Mouse (Mus musculus): Measurements from ENCODE around the gene Vmn1r37. TPM values are rescaled to one million over a fixed set of nuclear protein-coding genes. Genes with fewer than 3 reads are reported as not detected.
"Not testable (repeated sequence)": the region's sequence is repeated elsewhere in the genome, so short reads cannot be mapped to it uniquely, and the experiment has no call there.

Vmn1r37 gene
- polyA plus RNA-seq (2015; fragmentation: Nextera tagmentation; extraction: Ambion mirVana) = not detected in 2 replicates

DNA sequence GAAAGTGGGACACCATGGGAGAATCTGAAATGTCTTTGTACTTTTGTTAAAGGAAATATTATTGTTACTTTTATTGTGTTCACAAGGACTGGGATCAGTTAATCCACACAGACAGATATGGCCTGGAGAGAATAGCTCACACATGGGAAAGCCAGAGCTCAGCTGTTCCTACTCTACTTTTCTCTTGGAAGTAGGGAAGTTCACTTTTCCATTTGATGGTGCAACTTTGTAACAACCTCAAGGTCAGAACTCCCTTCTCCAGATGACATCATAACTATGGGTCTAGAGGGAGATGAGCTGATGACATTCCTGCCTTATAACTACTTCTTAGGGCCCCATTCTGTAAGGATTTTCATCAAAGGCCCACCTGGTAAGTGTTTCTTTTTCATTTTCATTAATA lies at the start of gene Vmn1r37:
Vmn1r37 (plus strand) TSS at position 301 of the 400 bp plus-strand sequence.
- not testable (repeated sequence) for H3K9ac ChIP-seq; H3K9me3 ChIP-seq; H3K27ac ChIP-seq; ATAC-seq (replicated peaks); H3K4me1 ChIP-seq; H3K4me2 ChIP-seq; H3K27me3 ChIP-seq (replicated peaks); H3K4me3 ChIP-seq; H3K36me3 ChIP-seq (replicated peaks)

DNA sequence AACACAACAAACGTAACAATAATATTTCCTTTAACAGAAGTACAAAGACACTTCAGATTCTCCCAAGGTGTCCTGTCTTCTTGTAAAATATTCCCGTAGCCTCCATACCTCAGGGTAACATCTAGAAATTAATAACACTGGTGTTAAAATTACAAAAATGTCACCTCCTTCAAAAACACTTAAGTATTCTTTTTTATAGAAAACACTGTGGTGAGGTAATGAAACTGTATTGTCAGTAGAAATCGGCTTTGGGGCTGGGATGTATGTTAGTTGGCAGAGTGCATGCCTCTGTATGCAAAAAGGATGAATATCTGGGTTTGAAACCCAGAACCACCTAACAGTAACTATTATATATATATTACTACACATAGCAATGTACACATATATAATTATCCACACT lies 43.4 kb upstream of the Vmn1r37 start, which contains the start of gene Vmn1r35:
Vmn1r35 (minus strand) TSS at position 101 of the 400 bp plus-strand sequence.
- Histone ChIP-seq H3K4me1 (no peaks in the 10 kb centered on the region), H3K27ac (no peak within 1 kb of the TSS), H3K27me3 (replicated peaks) (no peaks in the 10 kb centered on the region), H3K9ac (no peak within 1 kb of the TSS), H3K36me3 (replicated peaks) (no peaks in the 10 kb centered on the region), H3K4me2 (no peak within 1 kb of the TSS), H3K4me3 (no peak within 1 kb of the TSS), H3K9me3 (no peaks in the 10 kb centered on the region)
- ATAC-seq (replicated peaks) = no peak
- 80% methylated on average over 3 of the region's 3 CpGs for WGBS

- no peak for ATAC-seq (replicated peaks)
- Histone ChIP-seq H3K36me3 (replicated peaks) (no peaks in the 10 kb centered on the region), H3K4me2 (no peak overlapping the region), H3K4me1 (no peaks in the 10 kb centered on the region), H3K27me3 (replicated peaks) (no peaks in the 10 kb centered on the region), H3K4me3 (no peak overlapping the region), H3K9me3 (no peaks in the 10 kb centered on the region), H3K27ac (no peak overlapping the region), H3K9ac (no peak overlapping the region)
Observed at GRCm38 (mm10) chr6:66708901-66709300, 20.3 kb upstream of the Vmn1r37 start.

DNA sequence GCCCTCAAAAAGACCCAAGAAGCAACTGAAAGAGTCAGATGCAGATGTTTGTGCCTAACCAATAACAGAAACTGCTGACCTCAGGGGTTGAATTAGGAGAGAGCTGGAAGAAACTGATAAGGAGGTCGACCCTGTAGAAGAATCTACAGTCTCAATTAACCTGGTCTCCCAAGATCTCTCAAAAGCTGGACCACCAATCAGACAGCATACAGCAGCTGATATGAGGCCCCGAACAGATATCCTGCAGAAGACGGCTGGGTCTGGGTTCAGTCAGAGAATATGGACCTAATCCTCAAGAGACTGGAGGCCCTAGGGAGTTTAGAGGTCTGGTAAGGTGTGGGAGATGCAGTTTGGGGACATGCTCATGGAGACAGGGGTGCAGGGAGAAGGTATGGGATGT lies 15.3 kb upstream of the Vmn1r37 start:
- H3K4me3 ChIP-seq = no peak overlapping the region
- H3K4me2 ChIP-seq = no peak overlapping the region
- H3K36me3 ChIP-seq (replicated peaks) = no peaks in the 10 kb centered on the region
- no peak overlapping the region for H3K27ac ChIP-seq
- WGBS = 82% methylated on average over 3 of the region's 3 CpGs
- H3K9ac ChIP-seq = no peak overlapping the region
- H3K4me1 ChIP-seq = no peaks in the 10 kb centered on the region
- no peaks in the 10 kb centered on the region for H3K27me3 ChIP-seq (replicated peaks)
- no peaks in the 10 kb centered on the region for H3K9me3 ChIP-seq
- no peak for ATAC-seq (replicated peaks)

DNA sequence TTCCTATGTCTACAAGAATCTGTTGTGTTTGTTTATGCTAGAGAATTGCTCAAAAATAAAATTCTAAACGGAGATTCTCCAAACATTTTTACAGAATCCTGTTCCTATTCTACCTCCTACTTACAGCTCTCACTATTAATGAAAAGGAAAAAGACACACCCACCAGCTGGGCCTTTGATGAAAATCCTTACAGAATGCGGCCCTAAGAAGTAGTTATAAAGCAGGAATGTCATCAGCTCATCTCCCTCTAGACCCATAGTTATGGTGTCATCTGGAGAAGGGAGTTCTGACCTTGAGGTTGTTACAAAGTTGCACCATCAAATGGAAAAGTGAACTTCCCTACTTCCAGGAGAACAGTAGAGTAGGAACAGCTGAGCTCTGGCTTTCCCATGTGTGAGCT lies 10.1 kb upstream of the Vmn1r37 start, which contains the start of gene Vmn1r36:
Vmn1r36 (minus strand) TSS at position 101 of the 400 bp plus-strand sequence.
- not testable (repeated sequence) for H3K4me2 ChIP-seq; H3K4me1 ChIP-seq; H3K27me3 ChIP-seq (replicated peaks); H3K36me3 ChIP-seq (replicated peaks); H3K9ac ChIP-seq; H3K4me3 ChIP-seq; H3K27ac ChIP-seq; ATAC-seq (replicated peaks); H3K9me3 ChIP-seq
- WGBS = 71% methylated on average over 2 of the region's 2 CpGs

- H3K4me1 ChIP-seq; H3K9ac ChIP-seq; H3K9me3 ChIP-seq; H3K27ac ChIP-seq; H3K36me3 ChIP-seq (replicated peaks); ATAC-seq (replicated peaks); H3K4me2 ChIP-seq; H3K27me3 ChIP-seq (replicated peaks); H3K4me3 ChIP-seq: not testable (repeated sequence)
Observed at GRCm38 (mm10) chr6:66782527-66782926, 53.3 kb downstream of the Vmn1r37 start, which contains the start of gene Vmn1r38. TSS of gene Vmn1r38 (minus strand) at chr6:66782627.

Other genes with a start within 250 kb of the Vmn1r37 start
- 14.0 and 17.6 TPM in 2 replicates for gene Mad2l1, start 194.0 kb upstream of the Vmn1r37 start, polyA plus RNA-seq (2015; fragmentation: Nextera tagmentation; extraction: Ambion mirVana)
- not detected in 2 replicates for gene Vmn1r32, start 169.3 kb upstream of the Vmn1r37 start, polyA plus RNA-seq (2015; fragmentation: Nextera tagmentation; extraction: Ambion mirVana)
- not detected in 2 replicates for gene Vmn1r33, start 111.1 kb upstream of the Vmn1r37 start, polyA plus RNA-seq (2015; fragmentation: Nextera tagmentation; extraction: Ambion mirVana)
- gene Vmn1r34, start 85.5 kb upstream of the Vmn1r37 start, polyA plus RNA-seq (2015; fragmentation: Nextera tagmentation; extraction: Ambion mirVana) = not detected in 2 replicates
- not detected in 2 replicates for gene Vmn1r35, start 43.5 kb upstream of the Vmn1r37 start, polyA plus RNA-seq (2015; fragmentation: Nextera tagmentation; extraction: Ambion mirVana)
- not detected in 2 replicates for gene Vmn1r36, start 10.2 kb upstream of the Vmn1r37 start, polyA plus RNA-seq (2015; fragmentation: Nextera tagmentation; extraction: Ambion mirVana)
- gene Vmn1r38, start 53.2 kb downstream of the Vmn1r37 start, polyA plus RNA-seq (2015; fragmentation: Nextera tagmentation; extraction: Ambion mirVana) = not detected in 2 replicates
- gene Vmn1r39, start 81.2 kb downstream of the Vmn1r37 start, polyA plus RNA-seq (2015; fragmentation: Nextera tagmentation; extraction: Ambion mirVana) = not detected in 2 replicates
- gene Gng12, start 167.0 kb downstream of the Vmn1r37 start, polyA plus RNA-seq (2015; fragmentation: Nextera tagmentation; extraction: Ambion mirVana) = 27.9 and 29.2 TPM in 2 replicates

Measured in midbrain, embryonic 15.5 days (tissue).